Mouse (Mus musculus): Measurements from ENCODE around the gene Disc1.

- no peak for TF ChIP-seq CTCF (IDR thresholded peaks at IDR 0.05; ENCODE audit: extremely low read depth, insufficient read length, insufficient replicate concordance, low read depth, low read length)
- TF ChIP-seq POLR2A (IDR thresholded peaks at IDR 0.05; ENCODE audit: low read depth, low read length), result no peak
Observed at GRCm38 (mm10) chr8:125045760-125046159, 8.2 kb upstream of the Disc1 start.

All from small intestine, adult 2 months (tissue).